ENCODE assay signal across 8 mouse cellular contexts in genomic region chr7:19523757-19524419, GRCm38 (mm10). TPM values are rescaled to one million over a fixed set of nuclear protein-coding genes. Genes with fewer than 3 reads are reported as not detected.
DNase-seq lines count a peak whose midpoint lies in the region; ATAC-seq and TF ChIP-seq lines count a peak whose summit lies in the region.

No protein-coding gene starts in this region.

- H3K9ac ChIP-seq in heart, postnatal 0 days (replicated peaks; ENCODE audit: low read depth, low read length): no peak overlapping the region
- no peak overlapping the region for H3K9ac ChIP-seq in liver, postnatal 0 days (replicated peaks)
- peak overlapping the region; percentile 39 for H3K9ac ChIP-seq in neural tube, embryonic 11.5 days (ENCODE audit: low read length)

- H3K4me3 ChIP-seq in forebrain, embryonic 10.5 days: peak overlapping the region; percentile 55
- peak overlapping the region; percentile 38 for H3K4me3 ChIP-seq in heart, postnatal 0 days (ENCODE audit: low read depth, low read length)
- peak overlapping the region; percentile 37 for H3K4me3 ChIP-seq in liver, postnatal 0 days (ENCODE audit: low read depth, low read length)
- peak overlapping the region; percentile 34 for H3K4me3 ChIP-seq in neural tube, embryonic 11.5 days (ENCODE audit: low read depth, low read length)

- peak; percentile 56 for DNase-seq in urinary bladder, postnatal 14 days (ENCODE audit: low spot score)
- no peak for DNase-seq in urinary bladder, adult 2 months (ENCODE audit: low spot score)
- DNase-seq in forebrain, embryonic 10.5 days (ENCODE audit: extremely low spot score, low spot score): peak; percentile 73
- peak; percentile 41 for DNase-seq in heart, postnatal 0 days (ENCODE audit: low spot score)
- peak; percentile 53 to 80 for DNase-seq in layer of hippocampus, adult 18-20 months (ENCODE audit: low spot score in 2 of 2)
- peak; percentile 62 for DNase-seq in liver, postnatal 0 days
- peak; percentile 76 for DNase-seq in neural tube, embryonic 11.5 days (ENCODE audit: low spot score)
- peak; percentile 62 to 63 for DNase-seq in thymus, postnatal 36 days

- peak overlapping the region; percentile 61 for H3K4me2 ChIP-seq in heart, postnatal 0 days (ENCODE audit: low read depth, low read length)
- peak overlapping the region; percentile 62 for H3K4me2 ChIP-seq in liver, postnatal 0 days (ENCODE audit: low read depth, low read length)
- peak overlapping the region; percentile 65 for H3K4me2 ChIP-seq in neural tube, embryonic 11.5 days (ENCODE audit: low read depth)

- peak; percentile 56 for TF ChIP-seq CTCF in heart, postnatal 0 days (IDR thresholded peaks at IDR 0.05; ENCODE audit: low read depth)
- peak; percentile 64 for TF ChIP-seq CTCF in liver, postnatal 0 days (IDR thresholded peaks at IDR 0.05; ENCODE audit: low read depth)

- TF ChIP-seq EP300 in heart, postnatal 0 days (IDR thresholded peaks at IDR 0.05; ENCODE audit: low read depth): no peak
- no peak for TF ChIP-seq EP300 in liver, postnatal 0 days (IDR thresholded peaks at IDR 0.05; ENCODE audit: low read depth)

- peaks cover 31% of the 10 kb centered on the region for H3K4me1 ChIP-seq in forebrain, embryonic 10.5 days
- peaks cover 18% of the 10 kb centered on the region for H3K4me1 ChIP-seq in heart, postnatal 0 days (ENCODE audit: control insufficient read depth, insufficient read depth)
- peaks cover 14% of the 10 kb centered on the region for H3K4me1 ChIP-seq in liver, postnatal 0 days (ENCODE audit: insufficient read depth)
- H3K4me1 ChIP-seq in neural tube, embryonic 11.5 days (ENCODE audit: control insufficient read depth, insufficient read depth, low read length): peaks cover 14% of the 10 kb centered on the region

- H3K36me3 ChIP-seq in forebrain, embryonic 10.5 days (replicated peaks): peaks cover 6% of the 10 kb centered on the region
- no peaks in the 10 kb centered on the region for H3K36me3 ChIP-seq in heart, postnatal 0 days (replicated peaks; ENCODE audit: control insufficient read depth, insufficient read depth, low read length)
- H3K36me3 ChIP-seq in liver, postnatal 0 days (replicated peaks; ENCODE audit: insufficient read depth, low read length): no peaks in the 10 kb centered on the region
- H3K36me3 ChIP-seq in neural tube, embryonic 11.5 days (ENCODE audit: control insufficient read depth, insufficient read depth, low read length): peaks cover 2% of the 10 kb centered on the region; the same call in 1 of the 2 replicates

- peak overlapping the region; percentile 66 for H3K27ac ChIP-seq in forebrain, embryonic 10.5 days
- no peak overlapping the region for H3K27ac ChIP-seq in heart, postnatal 0 days (ENCODE audit: low read depth)
- H3K27ac ChIP-seq in liver, postnatal 0 days (ENCODE audit: low read depth): no peak overlapping the region
- H3K27ac ChIP-seq in neural tube, embryonic 11.5 days (ENCODE audit: low read depth, low read length): no peak overlapping the region

- 1% methylated on average over 64 of the region's 64 CpGs for WGBS in forebrain, embryonic 10.5 days
- WGBS in heart, postnatal 0 days: 2% methylated on average over 59 of the region's 64 CpGs
- WGBS in liver, postnatal 0 days (ENCODE audit: insufficient replicate concordance): under 1% methylated on average over 64 of the region's 64 CpGs
- WGBS in neural tube, embryonic 11.5 days: 1% methylated on average over 64 of the region's 64 CpGs

- peaks cover 75% of the 10 kb centered on the region for H3K27me3 ChIP-seq in forebrain, embryonic 10.5 days (ENCODE audit: poor library complexity, severe bottlenecking)
- peaks cover 68% of the 10 kb centered on the region for H3K27me3 ChIP-seq in heart, postnatal 0 days (ENCODE audit: control insufficient read depth, insufficient read depth, low read length)
- peaks cover 68% of the 10 kb centered on the region for H3K27me3 ChIP-seq in liver, postnatal 0 days (ENCODE audit: insufficient read depth, low read length)
- peaks cover 64% of the 10 kb centered on the region for H3K27me3 ChIP-seq in neural tube, embryonic 11.5 days (ENCODE audit: control insufficient read depth, insufficient read depth, low read length)

- no peaks in the 10 kb centered on the region for H3K9me3 ChIP-seq in forebrain, embryonic 10.5 days
- no peaks in the 10 kb centered on the region for H3K9me3 ChIP-seq in heart, postnatal 0 days (replicated peaks; ENCODE audit: control insufficient read depth, low read length)
- H3K9me3 ChIP-seq in liver, postnatal 0 days (ENCODE audit: low read length): no peaks in the 10 kb centered on the region
- no peaks in the 10 kb centered on the region for H3K9me3 ChIP-seq in neural tube, embryonic 11.5 days (ENCODE audit: control insufficient read depth, low read length)

- ATAC-seq in heart, postnatal 0 days (ENCODE audit: insufficient read depth, low read depth): peak; percentile 45
- ATAC-seq in liver, postnatal 0 days: peak; percentile 27
- ATAC-seq in neural tube, embryonic 11.5 days (ENCODE audit: insufficient read depth, low FRiP score, low TSS enrichment): peak; percentile 37

RNA-seq across cellular contexts. Expression of gene Nkpd1, which starts 6.2 kb away (rescaled TPM):
- 1.5 and 1.6 TPM in 2 replicates for polyA plus RNA-seq in urinary bladder, adult 2 months (2012; rRNA removed)
- 0.06 and 0.12 TPM in 2 replicates for polyA plus RNA-seq in forebrain, embryonic 10.5 days (2016; fragmentation: Nextera tagmentation; extraction: Ambion mirVana)
- not detected in 2 replicates for total RNA-seq in heart, postnatal 0 days (2014; rRNA removed; ENCODE audit: low replicate concordance)
- polyA plus RNA-seq in heart, postnatal 0 days (2015; fragmentation: Nextera tagmentation; extraction: Ambion mirVana): not detected in 2 replicates
- under 1 TPM; 0.56 to 0.57 TPM for total RNA-seq in layer of hippocampus, adult 18-20 months (2021)
- polyA plus RNA-seq in liver, postnatal 0 days (2015; fragmentation: Nextera tagmentation; extraction: Ambion mirVana): not detected in 2 replicates
- not detected in 2 replicates for polyA plus RNA-seq in neural tube, embryonic 11.5 days (2014; fragmentation: Nextera tagmentation; extraction: Ambion mirVana)

RNA-seq across cellular contexts. Expression of gene Trappc6a, which starts 15.7 kb away (rescaled TPM):
- polyA plus RNA-seq in urinary bladder, adult 2 months (2012; rRNA removed): 58.7 and 77.3 TPM in 2 replicates
- 53.8 and 60.9 TPM in 2 replicates for polyA plus RNA-seq in forebrain, embryonic 10.5 days (2016; fragmentation: Nextera tagmentation; extraction: Ambion mirVana)
- 65.1 and 84.9 TPM in 2 replicates for total RNA-seq in heart, postnatal 0 days (2014; rRNA removed; ENCODE audit: low replicate concordance)
- polyA plus RNA-seq in heart, postnatal 0 days (2015; fragmentation: Nextera tagmentation; extraction: Ambion mirVana): 79.5 and 83.3 TPM in 2 replicates
- 10 to 100 TPM; 20.7 to 21.5 TPM for total RNA-seq in layer of hippocampus, adult 18-20 months (2021)
- polyA plus RNA-seq in liver, postnatal 0 days (2015; fragmentation: Nextera tagmentation; extraction: Ambion mirVana): 51.6 and 52.5 TPM in 2 replicates
- polyA plus RNA-seq in neural tube, embryonic 11.5 days (2014; fragmentation: Nextera tagmentation; extraction: Ambion mirVana): 49.3 and 54.0 TPM in 2 replicates

RNA-seq across cellular contexts. Expression of gene Bloc1s3, which starts 15.7 kb away (rescaled TPM):
- polyA plus RNA-seq in urinary bladder, adult 2 months (2012; rRNA removed): 6.6 and 7.4 TPM in 2 replicates
- 2.1 and 2.3 TPM in 2 replicates for polyA plus RNA-seq in forebrain, embryonic 10.5 days (2016; fragmentation: Nextera tagmentation; extraction: Ambion mirVana)
- total RNA-seq in heart, postnatal 0 days (2014; rRNA removed; ENCODE audit: low replicate concordance): 9.3 and 11.9 TPM in 2 replicates
- 1.2 TPM in 2 replicates for polyA plus RNA-seq in heart, postnatal 0 days (2015; fragmentation: Nextera tagmentation; extraction: Ambion mirVana)
- total RNA-seq in layer of hippocampus, adult 18-20 months (2021): 1 to 10 TPM; 6.1 to 6.3 TPM
- polyA plus RNA-seq in liver, postnatal 0 days (2015; fragmentation: Nextera tagmentation; extraction: Ambion mirVana): 0.94 and 1.1 TPM in 2 replicates
- 2.0 and 2.7 TPM in 2 replicates for polyA plus RNA-seq in neural tube, embryonic 11.5 days (2014; fragmentation: Nextera tagmentation; extraction: Ambion mirVana)

RNA-seq across cellular contexts. Expression of gene Ppp1r37, which starts 39.0 kb away (rescaled TPM):
- polyA plus RNA-seq in urinary bladder, adult 2 months (2012; rRNA removed): 61.4 and 64.8 TPM in 2 replicates
- polyA plus RNA-seq in forebrain, embryonic 10.5 days (2016; fragmentation: Nextera tagmentation; extraction: Ambion mirVana): 20.2 and 22.2 TPM in 2 replicates
- 40.6 and 53.3 TPM in 2 replicates for total RNA-seq in heart, postnatal 0 days (2014; rRNA removed; ENCODE audit: low replicate concordance)
- polyA plus RNA-seq in heart, postnatal 0 days (2015; fragmentation: Nextera tagmentation; extraction: Ambion mirVana): 11.4 and 12.6 TPM in 2 replicates
- 100 to 1,000 TPM; 122 to 129 TPM for total RNA-seq in layer of hippocampus, adult 18-20 months (2021)
- 8.1 and 8.3 TPM in 2 replicates for polyA plus RNA-seq in liver, postnatal 0 days (2015; fragmentation: Nextera tagmentation; extraction: Ambion mirVana)
- 4.5 and 4.7 TPM in 2 replicates for polyA plus RNA-seq in neural tube, embryonic 11.5 days (2014; fragmentation: Nextera tagmentation; extraction: Ambion mirVana)

RNA-seq across cellular contexts. Expression of gene Zfp296, which starts 53.2 kb away (rescaled TPM):
- 6.2 and 7.0 TPM in 2 replicates for polyA plus RNA-seq in urinary bladder, adult 2 months (2012; rRNA removed)
- polyA plus RNA-seq in forebrain, embryonic 10.5 days (2016; fragmentation: Nextera tagmentation; extraction: Ambion mirVana): 0.30 and 0.47 TPM in 2 replicates
- total RNA-seq in heart, postnatal 0 days (2014; rRNA removed; ENCODE audit: low replicate concordance): 0.12 and 3.6 TPM in 2 replicates
- polyA plus RNA-seq in heart, postnatal 0 days (2015; fragmentation: Nextera tagmentation; extraction: Ambion mirVana): 0.12 and 0.15 TPM in 2 replicates
- under 1 TPM; 0.74 to 0.89 TPM for total RNA-seq in layer of hippocampus, adult 18-20 months (2021)
- polyA plus RNA-seq in liver, postnatal 0 days (2015; fragmentation: Nextera tagmentation; extraction: Ambion mirVana): 0.89 and 1.2 TPM in 2 replicates
- 0.44 and 0.57 TPM in 2 replicates for polyA plus RNA-seq in neural tube, embryonic 11.5 days (2014; fragmentation: Nextera tagmentation; extraction: Ambion mirVana)
